Mouse (Mus musculus) left cerebral cortex, postnatal 25 days (tissue): Measurements from ENCODE around the gene Lrrc36. TPM values are rescaled to one million over a fixed set of nuclear protein-coding genes. Genes with fewer than 3 reads are reported as not detected.

Source experiments
- DNase-seq, 2 experiments: peaks; one replicate each; pipeline ENCODE4 v3.0.0; 2022; ENCODE audit warnings: low spot score in 2 of 2, mixed read lengths in 1 of 2
- intact Hi-C: fragments of 180-260 bp; cut with DNase I; formaldehyde crosslinking; loops from one replicate; pipeline ENCODE4 v1.15.1; 2025
- total RNA-seq, 2 experiments: library from RNA; stranded (reverse); gene quantifications; 2 replicates each; pipeline ENCODE4 v1.2.3; 2021

Lrrc36 gene
- total RNA-seq, 2 experiments from 2014 or later: 0.28 to 0.41 TPM

- intact Hi-C loops: no loop called here
These were observed 47.9 kb downstream of the Lrrc36 start for GRCm38 (mm10) chr8:105461085-105461803.

GRCm38 (mm10) chr8:105464595-105464994 lies 51.2 kb downstream of the Lrrc36 start:
- intact Hi-C loops: no loop called here
- no peak for DNase-seq

More at GRCm38 (mm10) chr8:105461085-105461803, 47.9 kb downstream of the Lrrc36 start:
- DNase-seq: no peak

GRCm38 (mm10) chr8:105466246-105466645 lies 52.9 kb downstream of the Lrrc36 start:
- no peak for DNase-seq
- intact Hi-C loops: no loop called here

GRCm38 (mm10) chr8:105466700-105467291 lies 53.4 kb downstream of the Lrrc36 start:
- DNase-seq: peak in 1 of 2 experiments; percentile 62

GRCm38 (mm10) chr8:105467396-105467985 lies 54.1 kb downstream of the Lrrc36 start:
- no peak for DNase-seq
- intact Hi-C loops: no loop called here

More at GRCm38 (mm10) chr8:105466700-105467291, 53.4 kb downstream of the Lrrc36 start:
- intact Hi-C loops: no loop called here

- DNase-seq: no peak
- intact Hi-C loops: no loop called here
These were observed 54.8 kb downstream of the Lrrc36 start for GRCm38 (mm10) chr8:105468002-105468720.

- intact Hi-C loops: no loop called here
- DNase-seq: peak in 1 of 2 experiments; percentile 71
These were observed 55.8 kb downstream of the Lrrc36 start for GRCm38 (mm10) chr8:105469041-105469695.

- no peak for DNase-seq
- intact Hi-C loops: loop anchor here (10.0 kb wide), 1 partner anchor 115 kb away; no protein-coding TSS in a partner anchor
These were observed 56.4 kb downstream of the Lrrc36 start for GRCm38 (mm10) chr8:105469816-105470215.

GRCm38 (mm10) chr8:105470262-105470661 lies 56.9 kb downstream of the Lrrc36 start:
- intact Hi-C loops: loop anchor here (10.0 kb wide), 1 partner anchor 115 kb away; no protein-coding TSS in a partner anchor
- no peak for DNase-seq

- intact Hi-C loops: loop anchor here (10.0 kb wide), 1 partner anchor 116 kb away; no protein-coding TSS in a partner anchor
- no peak for DNase-seq
These were observed 57.4 kb downstream of the Lrrc36 start for GRCm38 (mm10) chr8:105470681-105471313.

- DNase-seq: peak; percentile 78 to 86
- intact Hi-C loops: loop anchor here (10.0 kb wide), 1 partner anchor 117 kb away; no protein-coding TSS in a partner anchor
These were observed 58.1 kb downstream of the Lrrc36 start, which contains the start of gene Tppp3 for GRCm38 (mm10) chr8:105471314-105472015. Gene Tppp3 (minus strand): TSS chr8:105471526.

- intact Hi-C loops: loop anchor here (10.0 kb wide), 1 partner anchor 118 kb away; no protein-coding TSS in a partner anchor
- no peak for DNase-seq
These were observed 59.1 kb downstream of the Lrrc36 start for GRCm38 (mm10) chr8:105472414-105472932.

- DNase-seq: no peak
- intact Hi-C loops: loop anchor here (10.0 kb wide), 1 partner anchor 118 kb away; no protein-coding TSS in a partner anchor
These were observed 59.6 kb downstream of the Lrrc36 start for GRCm38 (mm10) chr8:105472983-105473382.

- DNase-seq: peak in 1 of 2 experiments; percentile 38
These were observed 60.6 kb downstream of the Lrrc36 start for GRCm38 (mm10) chr8:105473816-105474606.

GRCm38 (mm10) chr8:105474680-105475079 lies 61.3 kb downstream of the Lrrc36 start:
- no peak for DNase-seq
- intact Hi-C loops: loop anchor here (5.0 to 10.0 kb wide), 2 partner anchors 102 to 120 kb away; partner anchors contain the start of gene Plekhg4

More at GRCm38 (mm10) chr8:105473816-105474606, 60.6 kb downstream of the Lrrc36 start:
- intact Hi-C loops: loop anchor here (10.0 kb wide), 1 partner anchor 119 kb away; no protein-coding TSS in a partner anchor

GRCm38 (mm10) chr8:105475254-105475653 lies 61.9 kb downstream of the Lrrc36 start:
- intact Hi-C loops: loop anchor here (5.0 to 10.0 kb wide), 2 partner anchors 103 to 120 kb away; partner anchors contain the start of gene Plekhg4

More at GRCm38 (mm10) chr8:105475254-105475653, 61.9 kb downstream of the Lrrc36 start:
- DNase-seq: no peak
